Mouse (Mus musculus) CD4-positive, CD25-positive, alpha-beta regulatory T cell, adult 4 months (primary cell): Measurements from ENCODE around the gene Acaa1b. TPM values are rescaled to one million over a fixed set of nuclear protein-coding genes. Genes with fewer than 3 reads are reported as not detected.
A peak's percentile ranks its signal among the peaks of the same experiment; 100 is the strongest.

Experiments used
- ATAC-seq: one replicate; pipeline ENCODE4 v1.8.0; 2017
- polyA plus RNA-seq, 2 experiments: library from polyadenylated mRNA; unstranded; fragments of 100-300 nt; shearing (Covaris generic); gene quantifications; one replicate each; pipeline ENCODE4 v1.2.1; 2017

Gene Acaa1b
- polyA plus RNA-seq, 2 experiments from 2014 or later, result not detected

DNA sequence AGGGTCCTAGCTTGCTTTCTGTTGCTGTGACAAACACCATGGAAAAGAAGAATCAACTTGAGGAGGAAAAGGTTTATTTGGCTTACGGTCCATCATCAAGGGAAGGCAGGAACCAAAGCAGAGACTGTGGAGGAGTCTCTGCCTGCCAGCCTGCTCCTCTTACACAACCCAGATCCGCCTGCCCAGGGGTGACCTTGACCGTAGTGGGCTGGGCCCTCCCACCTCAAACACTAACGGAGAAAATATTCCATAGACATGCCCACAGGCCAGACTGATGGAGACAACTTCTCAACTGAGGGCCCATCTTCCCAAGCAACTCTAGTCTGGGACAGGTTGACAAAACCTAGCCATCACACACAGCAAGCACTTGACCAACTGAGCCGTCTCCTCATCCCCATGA is 14.8 kb downstream of the Acaa1b start:
- ATAC-seq, result no peak

DNA sequence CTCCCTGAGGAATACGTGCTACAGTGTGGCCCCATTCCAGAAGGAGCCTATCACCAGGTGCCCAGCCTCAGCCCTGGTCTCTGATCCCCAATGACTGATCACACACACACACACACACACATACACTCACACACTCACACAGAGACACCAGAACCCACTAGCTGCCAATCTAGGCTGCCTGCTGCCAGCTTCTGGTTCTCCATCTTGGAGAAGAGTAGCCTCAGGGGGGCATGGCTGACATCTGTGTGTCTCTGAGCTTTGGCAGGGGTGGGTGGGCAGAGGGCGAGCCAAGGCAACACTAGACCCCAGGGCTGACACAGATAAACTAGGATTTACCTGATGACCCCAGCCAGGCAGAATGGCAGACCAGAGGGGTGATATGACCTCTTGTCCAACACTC is 18.1 kb downstream of the Acaa1b start:
- no peak for ATAC-seq

DNA sequence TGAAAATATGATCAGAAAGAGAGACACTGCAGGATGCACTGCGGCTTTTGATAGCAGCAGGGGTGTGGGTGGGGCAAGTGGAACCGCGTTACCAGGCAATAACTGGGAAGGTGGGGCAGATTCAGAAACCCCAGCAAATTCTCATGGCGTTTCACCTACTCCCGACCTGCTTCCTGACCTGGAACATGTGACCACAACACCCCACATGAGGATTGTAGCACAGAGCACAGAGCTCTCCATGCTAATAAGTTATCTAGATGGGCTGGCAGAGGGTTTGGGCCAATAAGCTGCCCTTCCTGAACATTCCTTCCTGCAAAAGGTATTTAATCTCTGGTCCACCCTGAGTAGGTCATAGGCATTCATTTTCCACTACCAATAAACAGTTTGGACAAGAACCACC is 26.2 kb downstream of the Acaa1b start:
- ATAC-seq, result no peak

DNA sequence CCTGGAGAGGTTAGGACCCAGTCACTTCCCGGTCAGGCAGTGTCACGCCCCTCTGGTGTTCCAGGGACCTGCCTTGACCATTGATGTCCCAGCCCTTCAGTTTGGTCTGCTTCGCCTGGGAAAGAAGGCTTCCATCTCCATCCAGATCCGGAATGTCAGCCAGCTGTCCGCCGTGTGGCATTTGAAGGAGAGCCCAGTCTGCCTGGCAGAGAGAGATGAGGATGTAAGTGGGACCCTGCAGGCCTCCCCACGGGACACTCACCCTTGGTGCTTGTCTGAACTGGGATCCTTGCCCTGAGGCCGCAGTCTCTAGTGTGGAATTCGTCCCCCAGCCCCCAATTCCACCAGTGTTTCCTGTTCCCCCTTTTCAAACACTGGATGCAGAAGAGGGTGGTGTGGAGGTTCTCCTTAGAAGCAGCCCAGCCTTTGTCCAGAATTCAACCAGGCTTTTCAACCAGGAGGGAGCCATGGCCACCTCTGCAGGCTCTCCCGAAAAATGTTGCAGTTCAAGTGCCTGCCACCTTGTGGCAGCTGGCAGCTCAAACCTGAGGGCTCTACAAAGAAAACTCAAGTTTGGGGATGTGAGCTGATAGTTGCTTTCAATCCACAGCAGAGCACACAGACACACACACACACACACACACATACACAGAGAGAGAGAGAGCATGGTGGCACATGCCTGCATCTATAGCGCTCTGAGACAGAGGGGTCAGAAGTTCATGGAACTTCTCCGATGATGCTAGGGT is 28.3 kb downstream of the Acaa1b start:
- no peak for ATAC-seq

DNA sequence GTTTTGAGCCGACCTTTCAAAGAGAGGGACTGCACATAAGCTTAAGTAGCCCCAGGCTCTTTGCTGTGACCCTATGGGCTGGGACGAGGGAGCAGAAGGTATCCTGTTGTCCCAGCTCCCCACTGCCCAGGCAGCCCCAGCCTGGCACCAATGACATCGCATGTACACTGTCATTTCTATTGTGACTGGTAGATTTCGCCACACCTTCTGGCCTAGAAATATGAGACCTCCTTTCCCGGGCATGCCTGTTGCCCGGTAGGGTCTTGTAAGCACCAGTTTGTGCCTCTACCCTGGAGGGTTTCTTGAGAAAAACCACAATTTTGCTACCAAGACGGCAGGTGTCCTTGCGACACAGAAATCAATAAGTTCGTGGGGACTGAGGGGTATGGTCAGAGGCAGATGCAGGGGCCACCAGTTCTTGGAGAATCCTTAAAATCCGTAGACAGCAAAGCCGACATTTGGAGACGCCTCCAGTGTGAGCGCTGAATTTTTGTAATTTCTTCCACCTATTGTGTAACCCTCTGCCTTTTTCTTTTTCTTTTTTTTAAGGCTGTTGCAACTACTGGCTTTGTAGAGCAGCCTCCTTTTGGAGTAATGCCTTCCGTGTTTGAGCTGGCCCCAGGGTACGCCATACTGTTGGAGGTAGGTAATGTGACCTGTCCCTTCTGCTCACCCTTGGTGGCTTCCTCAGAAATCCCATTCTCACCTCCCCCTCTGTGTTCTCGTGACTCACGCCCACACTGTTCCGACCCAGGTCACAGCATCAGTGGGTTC is 34.1 kb downstream of the Acaa1b start:
- no peak for ATAC-seq

- ATAC-seq, result no peak
These were observed 36.7 kb downstream of the Acaa1b start for GRCm38 (mm10) chr9:119120168-119120560.

- no peak for ATAC-seq
These were observed 37.3 kb downstream of the Acaa1b start for GRCm38 (mm10) chr9:119119409-119120167.

- ATAC-seq, result no peak
These were observed 42.0 kb downstream of the Acaa1b start for GRCm38 (mm10) chr9:119114911-119115310.

GRCm38 (mm10) chr9:119110640-119111039 is 46.3 kb downstream of the Acaa1b start:
- no peak for ATAC-seq

GRCm38 (mm10) chr9:119109685-119110353 is 47.1 kb downstream of the Acaa1b start:
- no peak for ATAC-seq

- no peak for ATAC-seq
These were observed 49.3 kb downstream of the Acaa1b start for GRCm38 (mm10) chr9:119107566-119107965.

GRCm38 (mm10) chr9:119102783-119103113 is 54.1 kb downstream of the Acaa1b start:
- no peak for ATAC-seq

DNA sequence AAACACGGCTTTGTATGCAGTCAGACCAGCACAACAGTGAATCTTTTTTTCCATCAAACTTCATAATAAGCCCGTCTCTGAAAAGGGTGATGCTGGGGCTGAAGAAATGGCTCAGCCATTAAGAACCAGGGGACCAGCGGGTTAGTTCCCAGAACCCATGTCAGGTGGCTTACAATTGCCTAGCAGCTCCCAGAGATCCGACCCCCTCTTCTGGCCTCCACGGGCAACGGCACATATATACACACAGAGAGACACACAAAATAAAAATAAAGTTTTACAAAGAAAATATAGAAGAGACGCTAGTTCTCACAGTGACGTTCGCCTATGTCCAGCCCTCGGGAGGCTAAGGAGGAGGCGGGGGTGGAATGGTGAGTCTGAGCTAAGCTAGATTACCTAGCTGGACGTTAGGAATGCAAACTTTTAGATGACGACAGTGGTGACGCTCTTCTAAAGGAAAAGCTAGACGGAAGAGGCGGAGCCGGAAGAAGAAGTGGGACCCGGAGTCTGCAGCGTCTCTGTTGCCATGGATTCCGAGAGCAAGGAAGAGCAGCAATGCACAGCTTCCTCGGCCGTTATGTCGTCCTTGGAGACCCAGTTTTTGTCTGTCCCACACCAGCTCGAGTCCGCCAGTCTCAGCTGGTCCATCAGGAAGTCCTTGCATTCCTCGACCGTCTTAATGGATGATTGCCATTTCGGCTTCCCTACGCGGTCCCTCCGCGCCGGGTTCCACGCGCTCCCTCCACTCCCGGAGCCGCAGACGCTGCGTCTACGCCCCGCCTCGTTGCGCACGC is 54.7 kb downstream of the Acaa1b start, which contains the start of gene Dlec1:
TSS of gene Dlec1 (plus strand) at position 487 of the 791 bp plus-strand sequence.
- peak; percentile 90 for ATAC-seq

DNA sequence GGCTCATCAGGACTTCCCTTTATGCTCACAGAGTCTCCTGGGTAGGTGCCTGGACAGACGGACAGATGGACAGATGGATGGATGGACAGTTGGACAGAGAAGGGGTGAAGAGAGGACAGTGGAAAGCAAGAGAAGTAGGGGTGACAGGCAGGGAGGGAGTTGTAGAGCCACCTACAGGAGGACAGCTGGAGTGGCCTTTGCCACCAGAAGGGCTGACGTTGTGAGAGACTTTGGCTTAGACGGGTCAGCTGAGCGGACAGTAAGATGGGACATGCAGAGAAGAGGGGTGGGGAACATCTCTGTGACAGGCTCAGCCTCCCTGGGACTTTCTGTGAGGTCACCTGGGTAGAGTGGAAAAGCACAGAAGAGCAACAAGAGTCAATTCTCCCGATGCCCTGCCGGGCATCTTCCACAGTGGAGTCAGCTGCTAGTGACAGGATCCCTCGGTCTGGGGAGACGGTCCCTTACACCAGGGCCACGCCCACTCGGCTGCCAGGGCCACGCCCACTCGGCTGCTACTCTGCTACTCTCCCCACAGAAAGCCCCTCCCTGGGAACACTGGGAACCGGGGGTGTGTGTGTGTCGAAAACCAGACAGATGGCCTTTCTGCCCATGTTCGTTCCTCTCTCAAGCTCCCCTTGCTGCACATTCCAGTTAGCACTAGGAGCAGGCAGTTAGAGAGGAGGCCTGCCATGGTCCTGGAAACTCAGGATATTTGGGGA is 56.6 kb downstream of the Acaa1b start:
- no peak for ATAC-seq

Other genes starting within 250 kb of the Acaa1b start
- under 1 TPM; 0.62 to 0.75 TPM for gene Ctdspl, start 230.6 kb downstream of the Acaa1b start, polyA plus RNA-seq
- 10 to 100 TPM; 19.6 to 28.1 TPM for gene Vill, start 104.3 kb downstream of the Acaa1b start, polyA plus RNA-seq
- 1 to 10 TPM; 1.2 to 3.5 TPM for gene Plcd1, start 63.6 kb downstream of the Acaa1b start, polyA plus RNA-seq
- not detected for gene Dlec1, start 54.6 kb downstream of the Acaa1b start, polyA plus RNA-seq
- not detected for gene Gm47289, start 2.1 kb upstream of the Acaa1b start, polyA plus RNA-seq
- gene Slc22a13, start 52.0 kb upstream of the Acaa1b start, polyA plus RNA-seq, result not detected
- 1 to 10 TPM; 7.6 to 8.0 TPM for gene Oxsr1, start 165.3 kb upstream of the Acaa1b start, polyA plus RNA-seq
- gene Acaa1a, start 182.6 kb upstream of the Acaa1b start, polyA plus RNA-seq, result 10 to 100 TPM; 38.7 to 55.1 TPM
- gene Myd88, start 184.3 kb upstream of the Acaa1b start, polyA plus RNA-seq, result 10 to 100 TPM; 63.4 to 74.5 TPM
- gene Xylb, start 200.3 kb upstream of the Acaa1b start, polyA plus RNA-seq, result under 1 TPM; 0.48 to 0.54 TPM
- gene Slc22a14, start 208.5 kb upstream of the Acaa1b start, polyA plus RNA-seq, result not detected
- under 1 TPM in 1 of 2 experiments, not detected in 1; 0.46 TPM for gene Acvr2b, start 245.0 kb upstream of the Acaa1b start, polyA plus RNA-seq